Mouse (Mus musculus): ENCODE data around the gene Spo11. TPM values are rescaled to one million over a fixed set of nuclear protein-coding genes. Genes with fewer than 3 reads are reported as not detected.
A peak's percentile ranks its signal among the peaks of the same experiment; 100 is the strongest.

Spo11 gene
- polyA plus RNA-seq, 1 experiment from 2014 or later = 0.35 TPM

DNA sequence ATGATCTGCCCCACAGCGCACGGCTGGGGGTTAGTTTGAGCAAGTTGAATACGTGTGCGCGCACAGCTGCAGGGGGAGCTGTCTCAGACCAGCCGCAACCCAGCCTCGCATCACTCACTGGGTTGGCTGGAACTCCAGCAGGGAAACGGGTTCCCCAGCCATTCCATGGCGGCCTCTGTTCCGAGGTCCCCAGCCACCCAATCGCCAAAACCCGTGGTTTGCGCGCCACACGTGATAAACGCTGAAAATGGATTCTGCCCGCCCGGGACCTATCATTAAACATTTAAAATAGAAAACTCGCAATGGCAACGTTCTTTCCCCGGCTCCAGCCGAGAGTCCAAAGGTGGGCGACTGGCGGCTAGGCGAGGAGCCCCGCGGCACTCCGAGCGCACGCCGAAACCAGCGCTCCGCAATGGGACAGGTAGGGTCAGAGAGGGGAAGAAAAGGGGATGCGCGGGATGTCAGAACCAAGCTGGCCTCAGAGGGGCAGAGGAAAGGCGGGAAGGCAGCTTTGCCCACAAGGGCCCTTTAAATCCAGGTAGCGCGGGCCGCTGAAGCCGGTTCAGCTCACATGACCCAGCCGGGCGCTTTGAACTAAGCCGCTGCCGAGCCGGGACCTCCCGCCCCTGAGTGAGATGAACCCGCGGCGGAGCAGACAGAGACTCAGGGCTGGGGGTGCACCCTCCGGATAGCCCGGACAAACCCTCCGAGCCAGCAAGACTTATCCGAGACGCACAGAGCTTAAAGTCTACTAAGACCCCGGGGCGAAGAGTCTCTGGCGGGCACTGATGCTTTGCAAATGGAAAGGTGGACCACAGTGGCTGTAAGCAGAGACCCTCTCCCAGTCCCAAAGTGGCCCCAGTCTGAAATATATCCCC, 38.5 kb upstream of the Spo11 start:
- Histone ChIP-seq H3K4me2 (replicated peaks) (peak overlapping the region; percentile 99), H3K4me3 (replicated peaks) (peak overlapping the region; percentile 70), H3K4me1 (replicated peaks) (peaks cover 52% of the 10 kb centered on the region), H3K27me3 (replicated peaks) (peaks cover 19% of the 10 kb centered on the region; the same call in 1 of the 2 replicates), H3K9me3 (no peaks in the 10 kb centered on the region), H3K9ac (peak overlapping the region; percentile 65), H3K27ac (peak overlapping the region; percentile 92), H3K36me3 (no peaks in the 10 kb centered on the region)
- WGBS = under 1% methylated on average over 57 of the region's 57 CpGs
- peak; percentile 34 for ATAC-seq

DNA sequence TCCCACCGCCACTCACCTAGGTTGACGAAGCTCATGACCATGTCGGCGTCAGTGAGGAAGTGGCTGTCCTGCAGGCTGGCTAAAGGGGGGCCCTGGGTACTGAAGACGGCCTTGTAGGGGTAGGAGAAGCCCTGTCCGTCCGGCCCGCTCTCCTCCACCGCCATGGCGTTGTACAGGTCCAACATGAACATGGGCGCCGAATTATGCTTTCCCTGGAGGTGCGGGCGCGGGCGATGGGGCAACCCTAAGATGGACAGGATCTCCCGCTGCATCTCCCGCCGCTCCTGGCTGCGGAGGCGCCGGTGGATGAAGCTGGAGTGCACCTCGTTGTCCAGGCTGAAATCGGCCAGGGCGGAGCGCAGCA, 37.9 kb upstream of the Spo11 start:
- H3K36me3 ChIP-seq = no peaks in the 10 kb centered on the region
- peak; percentile 29 for ATAC-seq
- peak overlapping the region; percentile 92 for H3K27ac ChIP-seq
- H3K4me3 ChIP-seq (replicated peaks) = peak overlapping the region; percentile 70
- H3K9me3 ChIP-seq = no peaks in the 10 kb centered on the region
- peak overlapping the region; percentile 99 for H3K4me2 ChIP-seq (replicated peaks)
- under 1% methylated on average over 26 of the region's 26 CpGs for WGBS
- H3K4me1 ChIP-seq (replicated peaks) = peaks cover 46% of the 10 kb centered on the region
- peaks cover 19% of the 10 kb centered on the region; the same call in 1 of the 2 replicates for H3K27me3 ChIP-seq (replicated peaks)
- peak overlapping the region; percentile 65 for H3K9ac ChIP-seq

DNA sequence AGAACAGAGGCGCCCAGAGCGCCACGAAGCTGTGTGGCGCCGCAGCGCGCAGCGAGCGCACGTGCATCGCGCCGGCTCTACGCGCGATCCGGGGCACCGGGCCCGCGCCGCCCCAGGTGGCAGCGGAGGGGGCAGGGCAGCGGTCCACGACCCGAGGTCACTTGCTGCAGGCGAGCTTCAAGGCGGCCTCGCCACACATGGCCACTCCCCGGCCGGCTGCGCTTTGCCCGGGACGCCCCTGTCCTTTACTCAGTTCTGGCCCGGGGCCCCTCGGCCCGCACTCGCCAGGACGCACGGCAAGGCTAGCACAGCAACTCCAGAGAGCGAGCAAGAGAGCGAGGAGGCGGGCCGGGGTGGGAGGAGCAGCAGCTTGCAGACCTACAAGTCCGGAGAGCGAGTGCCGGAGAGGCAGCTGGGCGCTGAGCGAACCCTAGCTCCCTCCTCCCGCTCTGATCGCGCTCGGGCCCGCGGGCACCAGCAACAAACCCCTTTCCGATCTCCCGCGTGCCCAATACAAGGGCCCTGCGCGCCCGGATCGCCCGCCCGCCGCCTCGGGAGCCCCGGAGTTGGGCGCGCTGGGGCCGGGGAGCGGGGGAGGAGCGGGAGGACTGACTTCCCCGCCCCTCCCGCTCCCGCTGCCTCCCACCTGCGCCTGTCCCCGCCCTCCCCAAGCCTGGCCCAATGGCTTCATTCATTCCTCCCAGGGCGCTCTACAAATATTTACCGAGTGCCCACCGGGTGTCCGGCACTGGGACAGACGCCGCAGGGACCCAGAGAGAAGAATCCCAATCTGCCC, 37.3 kb upstream of the Spo11 start, which contains the start of gene Bmp7:
Gene Bmp7 (minus strand): TSS at position 319 of the 796 bp plus-strand sequence.
- H3K9me3 ChIP-seq = no peaks in the 10 kb centered on the region
- peak; percentile 86 for ATAC-seq
- H3K4me3 ChIP-seq (replicated peaks) = peak within 1 kb of the TSS; percentile 70
- no peaks in the 10 kb centered on the region for H3K36me3 ChIP-seq
- peak within 1 kb of the TSS; percentile 92 for H3K27ac ChIP-seq
- peak within 1 kb of the TSS; percentile 99 for H3K4me2 ChIP-seq (replicated peaks)
- H3K27me3 ChIP-seq (replicated peaks) = peaks cover 19% of the 10 kb centered on the region; the same call in 1 of the 2 replicates
- WGBS = under 1% methylated on average over 73 of the region's 82 CpGs
- peak within 1 kb of the TSS; percentile 65 for H3K9ac ChIP-seq
- peaks cover 40% of the 10 kb centered on the region for H3K4me1 ChIP-seq (replicated peaks)

DNA sequence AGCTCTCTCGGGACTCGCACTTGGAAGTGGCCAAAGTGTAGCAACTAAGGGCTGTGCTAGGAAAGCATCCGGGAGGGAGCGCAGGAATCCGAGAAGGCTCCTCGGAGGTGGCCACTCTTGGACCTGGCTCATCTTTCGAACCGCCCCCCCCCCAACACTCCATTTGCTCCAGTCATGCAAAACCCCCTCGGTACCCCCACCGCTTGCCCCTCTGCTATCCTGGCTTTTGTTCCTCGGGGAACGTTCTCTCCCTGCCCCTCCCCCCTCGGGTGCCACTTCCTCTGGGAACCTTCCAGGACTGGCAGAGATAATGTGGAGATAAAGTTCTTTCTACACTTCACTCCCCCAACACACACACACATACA, 36.7 kb upstream of the Spo11 start:
- peak overlapping the region; percentile 70 for H3K4me3 ChIP-seq (replicated peaks)
- no peak; the same call in 1 of the 2 replicates for ATAC-seq
- no peaks in the 10 kb centered on the region for H3K9me3 ChIP-seq
- H3K9ac ChIP-seq = peak overlapping the region; percentile 65
- no peaks in the 10 kb centered on the region for H3K36me3 ChIP-seq
- no peak overlapping the region for H3K27ac ChIP-seq
- H3K27me3 ChIP-seq (replicated peaks) = peaks cover 19% of the 10 kb centered on the region; the same call in 1 of the 2 replicates
- H3K4me2 ChIP-seq (replicated peaks) = peak overlapping the region; percentile 99
- peaks cover 34% of the 10 kb centered on the region for H3K4me1 ChIP-seq (replicated peaks)
- WGBS = under 1% methylated on average over 13 of the region's 13 CpGs

DNA sequence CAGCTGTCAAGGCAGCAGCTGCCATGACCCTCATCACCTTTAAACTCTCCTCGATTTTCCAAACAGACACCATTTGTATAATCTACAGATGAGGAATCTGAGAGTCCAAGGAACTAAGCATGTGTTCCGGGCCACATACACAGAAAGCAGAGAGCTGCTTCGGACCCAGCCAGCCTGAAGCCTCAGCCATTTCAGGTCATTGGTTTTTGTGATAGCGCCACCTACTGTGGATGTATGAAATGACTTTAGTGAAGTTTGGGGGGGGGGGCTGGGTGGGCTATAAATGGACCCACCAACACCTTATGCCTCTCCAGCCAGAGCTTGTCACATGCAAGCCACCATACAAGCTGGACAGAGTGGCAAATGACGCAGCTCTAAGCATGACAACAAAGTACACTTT, 28.4 kb upstream of the Spo11 start:
- H3K4me2 ChIP-seq (replicated peaks) = no peak overlapping the region
- 40% methylated on average over 5 of the region's 5 CpGs for WGBS
- no peaks in the 10 kb centered on the region for H3K9me3 ChIP-seq
- H3K36me3 ChIP-seq = no peaks in the 10 kb centered on the region
- H3K27ac ChIP-seq = no peak overlapping the region
- H3K4me1 ChIP-seq (replicated peaks) = peaks cover 6% of the 10 kb centered on the region; the same call in 1 of the 2 replicates
- H3K9ac ChIP-seq = no peak overlapping the region
- no peaks in the 10 kb centered on the region for H3K27me3 ChIP-seq (replicated peaks)
- no peak for ATAC-seq
- no peak overlapping the region for H3K4me3 ChIP-seq (replicated peaks)

DNA sequence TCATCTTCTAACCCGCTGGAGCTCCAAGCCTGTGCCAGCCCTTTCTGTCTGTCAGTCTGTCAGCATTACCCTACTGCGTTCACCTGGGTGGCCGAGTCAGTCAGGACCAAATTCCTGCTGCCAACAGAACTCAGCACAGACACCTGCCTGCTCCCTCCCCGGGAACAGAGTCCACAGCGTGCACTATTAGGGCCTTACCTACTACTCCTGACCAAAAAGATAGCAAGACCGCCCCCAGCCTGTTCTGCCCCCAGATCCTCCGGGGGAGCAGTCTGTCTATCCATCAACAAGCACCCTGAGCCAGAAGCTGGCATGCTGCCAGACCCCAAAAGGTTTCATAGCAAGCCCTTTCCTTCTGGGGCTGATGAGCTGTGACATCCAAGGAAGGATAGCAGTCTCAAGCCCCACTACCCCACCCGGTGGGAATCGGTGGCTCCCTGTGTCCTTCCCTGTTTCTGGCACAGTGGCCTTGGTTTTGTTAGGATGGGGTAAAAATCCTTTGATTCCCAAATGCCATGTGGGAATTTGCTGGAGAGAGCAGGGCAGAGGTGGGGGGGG, 27.3 kb upstream of the Spo11 start:
- H3K9ac ChIP-seq = no peak overlapping the region
- H3K9me3 ChIP-seq = no peaks in the 10 kb centered on the region
- H3K4me2 ChIP-seq (replicated peaks) = no peak overlapping the region
- H3K4me1 ChIP-seq (replicated peaks) = peaks cover 6% of the 10 kb centered on the region; the same call in 1 of the 2 replicates
- ATAC-seq = no peak
- H3K36me3 ChIP-seq = no peaks in the 10 kb centered on the region
- WGBS = 63% methylated on average over 9 of the region's 9 CpGs
- no peaks in the 10 kb centered on the region for H3K27me3 ChIP-seq (replicated peaks)
- no peak overlapping the region for H3K27ac ChIP-seq
- no peak overlapping the region for H3K4me3 ChIP-seq (replicated peaks)

DNA sequence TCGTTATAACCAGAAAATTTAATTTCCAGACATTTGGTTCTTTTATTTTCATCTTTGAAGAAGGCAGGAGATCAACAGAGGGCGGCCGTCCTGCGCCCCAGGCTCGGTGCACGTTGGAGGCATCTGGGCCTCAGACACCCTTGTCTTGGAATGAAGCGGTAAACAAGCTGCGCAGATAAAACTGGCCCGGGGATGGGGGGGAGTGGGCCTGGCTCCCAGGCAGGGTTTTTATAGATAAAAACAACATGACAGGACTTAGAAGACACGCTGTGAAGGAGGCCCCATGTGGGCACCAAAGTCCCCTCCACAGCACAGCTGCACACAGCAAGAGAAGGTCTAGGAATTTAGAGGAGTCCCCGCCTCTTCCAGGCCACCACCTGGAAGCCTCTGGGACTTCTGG, 26.8 kb upstream of the Spo11 start:
- 0 out of 2 replicates have a peak, but pooled peaks have one; percentile 15 for ATAC-seq
- Histone ChIP-seq H3K36me3 (no peaks in the 10 kb centered on the region), H3K4me3 (replicated peaks) (no peak overlapping the region), H3K4me2 (replicated peaks) (no peak overlapping the region), H3K27ac (no peak overlapping the region), H3K27me3 (replicated peaks) (no peaks in the 10 kb centered on the region), H3K4me1 (replicated peaks) (peaks cover 6% of the 10 kb centered on the region; the same call in 1 of the 2 replicates), H3K9ac (no peak overlapping the region), H3K9me3 (no peaks in the 10 kb centered on the region)
- WGBS = 32% methylated on average over 11 of the region's 11 CpGs

DNA sequence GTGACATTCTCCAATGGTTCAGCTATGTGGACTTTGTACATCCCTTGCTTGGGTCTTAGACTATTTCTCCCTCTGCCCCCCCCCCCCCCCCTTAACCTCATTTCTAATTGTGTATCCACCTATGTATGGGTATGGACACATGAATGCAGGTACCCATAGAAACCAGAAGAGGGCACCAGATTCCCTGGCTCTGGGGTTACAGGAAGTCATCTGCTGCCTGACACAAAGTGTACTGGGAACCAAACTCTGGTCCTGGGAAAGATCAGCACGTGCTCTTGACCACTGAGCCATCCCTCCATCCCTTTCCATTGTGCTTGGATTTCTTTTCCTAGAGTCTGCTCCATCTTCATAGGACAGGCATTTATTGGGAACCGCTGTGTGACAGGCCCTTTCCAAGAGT, 25.5 kb upstream of the Spo11 start:
- no peak for ATAC-seq
- 73% methylated on average over 2 of the region's 2 CpGs for WGBS
- Histone ChIP-seq H3K9me3 (no peaks in the 10 kb centered on the region), H3K9ac (no peak overlapping the region), H3K36me3 (no peaks in the 10 kb centered on the region), H3K27me3 (replicated peaks) (no peaks in the 10 kb centered on the region), H3K4me2 (replicated peaks) (no peak overlapping the region), H3K27ac (no peak overlapping the region), H3K4me3 (replicated peaks) (no peak overlapping the region), H3K4me1 (replicated peaks) (peaks cover 6% of the 10 kb centered on the region; the same call in 1 of the 2 replicates)

DNA sequence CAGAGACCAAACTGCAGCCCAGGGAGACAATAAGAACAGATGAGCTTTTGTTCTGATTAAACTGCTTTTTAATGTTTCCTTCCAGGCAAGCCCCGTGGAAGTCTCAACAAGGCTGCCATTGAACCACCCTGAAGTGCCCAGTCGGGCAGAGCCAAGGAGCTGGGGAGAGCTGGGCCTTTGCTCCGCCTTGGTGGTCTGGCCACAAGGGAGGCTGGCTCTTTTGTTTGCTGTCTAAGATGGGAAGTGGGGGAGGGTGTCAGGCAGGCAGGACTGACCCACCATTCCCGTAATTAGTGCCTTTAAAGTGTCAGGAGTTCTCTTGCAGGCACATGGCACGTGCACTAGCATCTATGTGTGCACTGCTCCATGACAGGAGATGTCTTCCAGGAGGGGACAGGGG, 18.9 kb upstream of the Spo11 start:
- Histone ChIP-seq H3K27me3 (replicated peaks) (no peaks in the 10 kb centered on the region), H3K9me3 (no peaks in the 10 kb centered on the region), H3K9ac (no peak overlapping the region), H3K4me1 (replicated peaks) (no peaks in the 10 kb centered on the region), H3K36me3 (no peaks in the 10 kb centered on the region), H3K4me2 (replicated peaks) (no peak overlapping the region), H3K4me3 (replicated peaks) (no peak overlapping the region), H3K27ac (no peak overlapping the region)
- no peak; the same call in 1 of the 2 replicates for ATAC-seq
- 28% methylated on average over 5 of the region's 5 CpGs for WGBS

DNA sequence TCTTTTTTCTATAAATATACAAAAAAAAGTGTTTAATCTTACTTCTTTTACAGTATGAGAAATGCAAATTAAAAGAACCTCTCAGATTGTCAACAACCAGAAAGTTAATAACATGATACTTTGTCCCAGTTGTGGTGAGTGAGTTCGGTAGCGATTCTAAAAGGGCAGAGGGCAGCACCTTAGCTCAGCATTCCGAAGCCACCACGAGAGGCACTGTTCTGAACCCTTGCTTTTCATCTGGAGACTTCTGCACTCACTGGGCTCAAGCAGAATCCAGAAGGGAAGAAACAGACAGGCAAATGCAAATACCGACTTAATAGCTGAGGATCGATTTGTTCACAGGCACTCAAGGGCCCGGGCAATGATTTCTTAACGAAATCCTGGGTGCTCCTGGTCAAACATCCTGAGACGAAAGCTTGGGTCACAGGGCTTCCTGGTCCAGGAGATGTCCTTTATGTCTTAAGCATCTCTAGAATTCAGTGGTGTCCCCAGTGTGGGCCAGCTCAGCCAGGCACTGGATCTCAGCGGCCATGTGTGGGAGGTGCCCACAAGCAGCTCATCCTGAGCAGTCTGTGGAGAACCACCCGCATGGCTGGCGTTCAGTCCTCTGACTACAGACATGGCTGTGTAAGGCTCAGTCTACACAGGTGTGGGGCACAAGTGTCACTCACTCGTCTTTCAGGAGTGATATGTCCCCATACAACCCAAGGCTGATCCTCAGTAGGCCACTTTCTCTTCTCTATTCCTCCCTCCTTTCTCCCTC, 18.3 kb upstream of the Spo11 start:
- ATAC-seq = 0 out of 2 replicates have a peak, but pooled peaks have one; percentile 25
- no peak overlapping the region for H3K4me2 ChIP-seq (replicated peaks)
- no peak overlapping the region for H3K27ac ChIP-seq
- H3K4me3 ChIP-seq (replicated peaks) = no peak overlapping the region
- H3K27me3 ChIP-seq (replicated peaks) = no peaks in the 10 kb centered on the region
- no peaks in the 10 kb centered on the region for H3K4me1 ChIP-seq (replicated peaks)
- no peaks in the 10 kb centered on the region for H3K36me3 ChIP-seq
- no peak overlapping the region for H3K9ac ChIP-seq
- 53% methylated on average over 13 of the region's 13 CpGs for WGBS
- H3K9me3 ChIP-seq = no peaks in the 10 kb centered on the region

DNA sequence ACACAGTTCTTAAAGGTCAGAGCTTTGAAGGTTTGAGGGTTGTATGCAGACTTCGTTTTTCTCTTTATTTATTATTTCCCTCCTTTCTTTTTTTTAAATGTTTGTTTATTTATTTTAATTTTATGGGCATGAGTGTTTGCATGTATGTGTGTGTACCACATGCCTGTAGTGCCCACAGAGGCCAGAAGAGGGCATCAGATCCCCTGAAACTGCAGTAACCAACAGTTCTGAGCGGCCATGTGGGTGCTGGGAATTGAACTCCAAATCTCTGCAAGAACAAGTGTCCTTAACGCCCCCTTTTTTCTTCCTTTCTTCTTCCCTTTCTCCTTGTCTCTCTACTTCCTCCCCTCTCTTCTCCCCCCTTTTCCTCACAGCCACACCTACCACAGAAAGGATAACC, 17.1 kb upstream of the Spo11 start:
- Histone ChIP-seq H3K4me3 (replicated peaks) (no peak overlapping the region), H3K27me3 (replicated peaks) (no peaks in the 10 kb centered on the region), H3K9ac (no peak overlapping the region), H3K4me2 (replicated peaks) (no peak overlapping the region), H3K4me1 (replicated peaks) (peaks cover 3% of the 10 kb centered on the region; the same call in 1 of the 2 replicates), H3K36me3 (no peaks in the 10 kb centered on the region), H3K27ac (no peak overlapping the region), H3K9me3 (no peaks in the 10 kb centered on the region)
- ATAC-seq = no peak
- 88% methylated on average over 3 of the region's 3 CpGs for WGBS
